25 mouse cellular contexts compared by ENCODE assay signal in the genomic region with DNA sequence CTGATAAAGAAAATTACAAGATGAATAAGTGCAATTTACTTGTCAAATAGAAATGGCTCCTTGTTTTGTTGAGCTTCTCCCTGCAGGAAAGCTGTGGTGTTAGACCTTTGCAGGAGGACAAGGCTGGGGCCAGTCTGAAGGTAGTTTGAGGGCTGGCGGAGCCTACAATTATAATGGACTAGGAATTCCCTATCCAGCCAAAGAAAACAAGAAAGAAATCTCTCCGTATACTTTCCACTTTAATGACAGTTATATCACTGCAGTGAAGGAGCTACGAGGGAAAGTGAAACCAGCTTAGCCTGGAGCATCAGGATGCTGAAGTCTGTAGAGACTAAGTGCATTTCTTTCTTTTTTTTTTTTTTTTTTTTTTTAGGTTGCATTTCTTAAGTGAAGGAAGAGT.
A peak's percentile ranks its signal among the peaks of the same experiment; 100 is the strongest.
DNase-seq lines count a peak whose midpoint lies in the region; ATAC-seq and TF ChIP-seq lines count a peak whose summit lies in the region.
"Had no signal": no experiment of that assay in that cellular context is flagged by ENCODE, and none has a peak within 500 bp of the region (broad histone marks: within the 10 kb centered on the region; RNA-seq: fewer than 3 reads in every experiment).

No protein-coding gene starts in this region.

- in situ Hi-C loops in CH12.LX (cut with MboI; ENCODE audit: low pct_ligation_motif_present, low pct_unique_long_range_greater_than_20kb, low sequenced_read_pairs): no loop called here

- H3K9me3 ChIP-seq in kidney, embryonic 15.5 days (replicated peaks): no peaks in the 10 kb centered on the region
- H3K9me3 ChIP-seq in kidney, embryonic 14.5 days (ENCODE audit: control insufficient read depth, low read length): no peaks in the 10 kb centered on the region
- no peaks in the 10 kb centered on the region for H3K9me3 ChIP-seq in CH12.LX (replicated peaks; ENCODE audit: low read length)
- H3K9me3 ChIP-seq: embryonic facial prominence, embryonic 12.5 days; forebrain, embryonic 13.5 days; limb, embryonic 13.5 days; liver, embryonic 12.5 days; midbrain, embryonic 12.5 days had no signal

- peak overlapping the region; percentile 20; the same call in 1 of the 2 replicates for H3K27ac ChIP-seq in heart, adult 2 months
- H3K27ac ChIP-seq in kidney, embryonic 15.5 days: no peak overlapping the region
- H3K27ac ChIP-seq in kidney, embryonic 14.5 days (ENCODE audit: low read depth, low read length): no peak overlapping the region
- H3K27ac ChIP-seq in CH12.LX (ENCODE audit: insufficient read depth, low read depth): no peak overlapping the region
- no peak overlapping the region for H3K27ac ChIP-seq in brown adipose tissue, adult 24 weeks (replicated peaks; ENCODE audit: low read depth, low read length)
- H3K27ac ChIP-seq: embryonic facial prominence, embryonic 12.5 days; forebrain, embryonic 13.5 days; hindbrain, embryonic 14.5 days; layer of hippocampus, adult 2 months; limb, embryonic 13.5 days; liver, embryonic 12.5 days; midbrain, embryonic 12.5 days; stomach, postnatal 0 days had no signal

- 25% methylated on average over 3 of the region's 3 CpGs for WGBS in heart, adult 2 months
- WGBS in kidney, embryonic 15.5 days: 41% methylated on average over 3 of the region's 3 CpGs
- WGBS in kidney, embryonic 14.5 days: 45% methylated on average over 3 of the region's 3 CpGs

- H3K4me3 ChIP-seq in heart, adult 2 months: no peak overlapping the region
- no peak overlapping the region for H3K4me3 ChIP-seq in kidney, embryonic 15.5 days (replicated peaks)
- H3K4me3 ChIP-seq in kidney, embryonic 14.5 days (ENCODE audit: low read length): no peak overlapping the region
- H3K4me3 ChIP-seq in CH12.LX (replicated peaks in 1 of 3; ENCODE audit: low read depth in 2 of 3, low read length in 2 of 3, poor library complexity in 1 of 3): no peak overlapping the region
- peak overlapping the region; percentile 27; the same call in 1 of the 2 replicates for H3K4me3 ChIP-seq in brown adipose tissue, adult 24 weeks (ENCODE audit: insufficient read depth, low read depth, low read length)
- H3K4me3 ChIP-seq: embryonic facial prominence, embryonic 12.5 days; forebrain, embryonic 13.5 days; layer of hippocampus, adult 2 months; limb, embryonic 13.5 days; liver, embryonic 12.5 days; midbrain, embryonic 12.5 days had no signal

- intact Hi-C loops in heart, adult 2 months (cut with DNase I): no loop called here
- intact Hi-C loops in heart, postnatal 25 days (cut with DNase I): no loop called here

- no peak for DNase-seq in heart, adult 2 months
- DNase-seq in heart, postnatal 25 days (ENCODE audit: low spot score): no peak
- no peak for DNase-seq in CH12.LX (ENCODE audit: extremely low read depth)
- DNase-seq in layer of hippocampus, postnatal 14 days (ENCODE audit: low spot score in 2 of 2): no peak
- DNase-seq: adrenal gland, postnatal 36 days; cerebellum, adult 11-12 months; cerebellum, postnatal 14 days; heart, postnatal 4 days; kidney, postnatal 14 days; lung, adult 2 months; lung, postnatal 14 days; thymus, adult 2 months; thymus, postnatal 4 days had no signal

- no peaks in the 10 kb centered on the region for H3K27me3 ChIP-seq in heart, adult 2 months (ENCODE audit: control insufficient read depth, insufficient read depth, low read length)
- H3K27me3 ChIP-seq in kidney, embryonic 15.5 days: no peaks in the 10 kb centered on the region
- H3K27me3 ChIP-seq in kidney, embryonic 14.5 days (ENCODE audit: control insufficient read depth, insufficient read depth, low read length): no peaks in the 10 kb centered on the region
- peaks cover 20% of the 10 kb centered on the region for H3K27me3 ChIP-seq in CH12.LX (replicated peaks)
- H3K27me3 ChIP-seq: embryonic facial prominence, embryonic 12.5 days; forebrain, embryonic 13.5 days; limb, embryonic 13.5 days; liver, embryonic 12.5 days; midbrain, embryonic 12.5 days had no signal

- dilution Hi-C loops in CH12.LX (cut with MboI; ENCODE audit: extremely low pct_ligation_motif_present, extremely low pct_unique_long_range_greater_than_20kb, low sequenced_read_pairs): no loop called here

- peak; percentile 46; the same call in 1 of the 2 replicates for ATAC-seq in kidney, embryonic 15.5 days (replicated peaks; ENCODE audit: low FRiP score)
- ATAC-seq in kidney, embryonic 14.5 days (ENCODE audit: low FRiP score, low TSS enrichment): no peak
- ATAC-seq: forebrain, embryonic 13.5 days; inflammation-experienced regulatory T-cells, adult 6 months; liver, embryonic 12.5 days had no signal

- peaks cover 4% of the 10 kb centered on the region for H3K4me1 ChIP-seq in heart, adult 2 months (ENCODE audit: control insufficient read depth, insufficient read depth, low read length)
- no peaks in the 10 kb centered on the region for H3K4me1 ChIP-seq in kidney, embryonic 15.5 days
- no peaks in the 10 kb centered on the region for H3K4me1 ChIP-seq in kidney, embryonic 14.5 days (ENCODE audit: control insufficient read depth, insufficient read depth, low read length)
- no peaks in the 10 kb centered on the region for H3K4me1 ChIP-seq in CH12.LX (ENCODE audit: control insufficient read depth in 1 of 2, insufficient read depth in 2 of 2)
- H3K4me1 ChIP-seq in brown adipose tissue, adult 24 weeks (ENCODE audit: control insufficient read depth, insufficient read depth, insufficient read length, low read length): no peaks in the 10 kb centered on the region
- H3K4me1 ChIP-seq: embryonic facial prominence, embryonic 12.5 days; forebrain, embryonic 13.5 days; limb, embryonic 13.5 days; midbrain, embryonic 12.5 days had no signal

- H3K36me3 ChIP-seq in heart, adult 2 months (ENCODE audit: control insufficient read depth, insufficient read depth, low read length): no peaks in the 10 kb centered on the region
- no peaks in the 10 kb centered on the region for H3K36me3 ChIP-seq in kidney, embryonic 15.5 days
- no peaks in the 10 kb centered on the region for H3K36me3 ChIP-seq in kidney, embryonic 14.5 days (ENCODE audit: control insufficient read depth, insufficient read depth, low read length)
- H3K36me3 ChIP-seq in CH12.LX (replicated peaks in 1 of 2; ENCODE audit: control insufficient read depth in 1 of 2, insufficient read depth in 1 of 2, low read length in 1 of 2): no peaks in the 10 kb centered on the region
- H3K36me3 ChIP-seq: embryonic facial prominence, embryonic 12.5 days; limb, embryonic 13.5 days; liver, embryonic 12.5 days; midbrain, embryonic 12.5 days had no signal

- no peak for TF ChIP-seq RAD21 in CH12.LX (IDR thresholded peaks at IDR 0.05; ENCODE audit: low read depth, low read length)

- no peak for TF ChIP-seq CTCF in heart, adult 2 months (IDR thresholded peaks at IDR 0.05)
- no peak for TF ChIP-seq CTCF in CH12.LX (conservative IDR thresholded peaks at IDR 0.05 in 1 of 2, IDR thresholded peaks at IDR 0.05 in 1 of 2; ENCODE audit: low read depth in 2 of 2, low read length in 2 of 2)

- no peak for TF ChIP-seq EP300 in heart, adult 2 months (IDR thresholded peaks at IDR 0.05; ENCODE audit: insufficient read depth, low read depth, low read length)
- no peak for TF ChIP-seq EP300 in CH12.LX (IDR thresholded peaks at IDR 0.05; ENCODE audit: low read length)

- H3K79me2 ChIP-seq in heart, adult 2 months (replicated peaks; ENCODE audit: control insufficient read depth, insufficient read depth, low read length): no peaks in the 10 kb centered on the region
- H3K79me2 ChIP-seq in CH12.LX (replicated peaks; ENCODE audit: control insufficient read depth, extremely low read depth, insufficient read depth, poor library complexity, severe bottlenecking): no peaks in the 10 kb centered on the region

- H3K9ac ChIP-seq in heart, adult 2 months (ENCODE audit: low read depth, low read length): peak overlapping the region; percentile 63; the same call in 1 of the 2 replicates
- no peak overlapping the region for H3K9ac ChIP-seq in kidney, embryonic 15.5 days
- no peak overlapping the region for H3K9ac ChIP-seq in kidney, embryonic 14.5 days (ENCODE audit: low read depth, low read length)
- no peak overlapping the region for H3K9ac ChIP-seq in CH12.LX (ENCODE audit: insufficient read depth, low read depth)
- H3K9ac ChIP-seq: embryonic facial prominence, embryonic 12.5 days; forebrain, embryonic 13.5 days; hindbrain, embryonic 14.5 days; limb, embryonic 13.5 days; liver, embryonic 12.5 days; midbrain, embryonic 12.5 days had no signal

- TF ChIP-seq POLR2A in heart, adult 2 months (IDR thresholded peaks at IDR 0.05; ENCODE audit: insufficient read depth, low read depth, low read length): no peak
- no peak for TF ChIP-seq POLR2A in CH12.LX (IDR thresholded peaks at IDR 0.05; ENCODE audit: low read depth, low read length)

- H3K4me2 ChIP-seq in kidney, embryonic 15.5 days: no peak overlapping the region
- no peak overlapping the region for H3K4me2 ChIP-seq in kidney, embryonic 14.5 days (replicated peaks; ENCODE audit: low read depth, low read length)
- peak overlapping the region; percentile 70; the same call in 1 of the 2 replicates for H3K4me2 ChIP-seq in CH12.LX (ENCODE audit: insufficient read depth, low read depth, poor library complexity, severe bottlenecking)
- H3K4me2 ChIP-seq: embryonic facial prominence, embryonic 12.5 days; forebrain, embryonic 13.5 days; hindbrain, embryonic 14.5 days; limb, embryonic 13.5 days; liver, embryonic 12.5 days; midbrain, embryonic 12.5 days had no signal

TF ChIP-seq in CH12.LX, 34 proteins besides CTCF, POLR2A, EP300 and RAD21:
- TF ChIP-seq MXI1 (IDR thresholded peaks at IDR 0.05; ENCODE audit: low read depth, low read length) (no peak), HCFC1 (IDR thresholded peaks at IDR 0.05; ENCODE audit: low read depth, low read length) (no peak), CHD1 (IDR thresholded peaks at IDR 0.05; ENCODE audit: low read depth, low read length) (no peak), POLR2AphosphoS2 (IDR thresholded peaks at IDR 0.05; ENCODE audit: low read depth, low read length) (no peak), CHD2 (IDR thresholded peaks at IDR 0.05; ENCODE audit: low read length) (no peak), ETS1 (conservative IDR thresholded peaks at IDR 0.05; ENCODE audit: low read depth, low read length) (no peak), ZNF384 (IDR thresholded peaks at IDR 0.05; ENCODE audit: low read depth, low read length) (no peak), TBP (conservative IDR thresholded peaks at IDR 0.05; ENCODE audit: low read depth, low read length) (no peak)
